Mouse (Mus musculus) hindbrain, embryonic 15.5 days (tissue): ENCODE data around the gene Defb22. TPM values are rescaled to one million over a fixed set of nuclear protein-coding genes. Genes with fewer than 3 reads are reported as not detected.
A peak's percentile ranks its signal among the peaks of the same experiment; 100 is the strongest.

Experiments
- ATAC-seq: fragments of 200-750 bp; cut with Nextera tagmentation; 2 replicates; pipeline ENCODE4 v1.8.0; 2017; ENCODE audit warnings: low read depth, moderate number of reproducible peaks, moderate TSS enrichment; ENCODE audit not compliant: low FRiP score
- H3K27ac ChIP-seq: fragments of 300-500 bp; sonication (generic); replicated peaks from 2 replicates; pipeline ENCODE4 v1.5.1; 2015; ENCODE audit warnings: mild to moderate bottlenecking, inconsistent platforms
- H3K27me3 ChIP-seq: fragments of 300-500 bp; sonication (generic); 2 replicates; pipeline ENCODE4 v1.6.1; 2015; ENCODE audit warnings: control low read depth, inconsistent platforms
- H3K36me3 ChIP-seq: fragments of 300-500 bp; sonication (generic); 2 replicates; pipeline ENCODE4 v1.6.1; 2015; ENCODE audit warnings: control low read depth, inconsistent platforms
- H3K4me1 ChIP-seq: fragments of 300-500 bp; sonication (generic); replicated peaks from 2 replicates; pipeline ENCODE4 v1.6.1; 2015; ENCODE audit warnings: control low read depth, inconsistent platforms
- H3K4me2 ChIP-seq: fragments of 300-500 bp; sonication (generic); 2 replicates; pipeline ENCODE4 v1.6.1; 2015; ENCODE audit warnings: moderate library complexity, mild to moderate bottlenecking, inconsistent platforms
- H3K4me3 ChIP-seq: fragments of 300-500 bp; sonication (generic); 2 replicates; pipeline ENCODE4 v1.5.1; 2015; ENCODE audit warnings: mild to moderate bottlenecking, inconsistent platforms
- H3K9ac ChIP-seq: fragments of 300-500 bp; sonication (generic); 2 replicates; pipeline ENCODE4 v1.6.1; 2015; ENCODE audit warnings: inconsistent platforms
- H3K9me3 ChIP-seq: fragments of 300-500 bp; sonication (generic); 2 replicates; pipeline ENCODE4 v1.6.1; 2016; ENCODE audit warnings: control low read depth, inconsistent platforms
- WGBS: fragments of 180-500 bp; shearing (Covaris S2); methylation state at CpG from one replicate; pipeline ENCODE4 v1.1.7; 2015; 5-methylcytosine and 5-hydroxymethylcytosine counted together
- polyA plus RNA-seq: library from polyadenylated mRNA; unstranded; fragments of >200 nt; fragmentation: Nextera tagmentation; extraction: Ambion mirVana; gene quantifications from 2 replicates; pipeline ENCODE4 v1.2.1, GENCODE M21; 2015

Defb22 gene
- polyA plus RNA-seq, 1 experiment from 2014 or later, result not detected

- H3K27me3 ChIP-seq, result no peaks in the 10 kb centered on the region
- no peaks in the 10 kb centered on the region for H3K36me3 ChIP-seq
- H3K4me2 ChIP-seq, result no peak overlapping the region
- no peaks in the 10 kb centered on the region for H3K9me3 ChIP-seq
- H3K4me1 ChIP-seq, result no peaks in the 10 kb centered on the region
- no peak overlapping the region for H3K9ac ChIP-seq
- no peak for ATAC-seq
- H3K27ac ChIP-seq, result no peak overlapping the region
- no peak overlapping the region for H3K4me3 ChIP-seq
- 27% methylated on average over 3 of the region's 3 CpGs for WGBS
Measured at GRCm38 (mm10) chr2:152472434-152472833, 17.5 kb downstream of the Defb22 start.

DNA sequence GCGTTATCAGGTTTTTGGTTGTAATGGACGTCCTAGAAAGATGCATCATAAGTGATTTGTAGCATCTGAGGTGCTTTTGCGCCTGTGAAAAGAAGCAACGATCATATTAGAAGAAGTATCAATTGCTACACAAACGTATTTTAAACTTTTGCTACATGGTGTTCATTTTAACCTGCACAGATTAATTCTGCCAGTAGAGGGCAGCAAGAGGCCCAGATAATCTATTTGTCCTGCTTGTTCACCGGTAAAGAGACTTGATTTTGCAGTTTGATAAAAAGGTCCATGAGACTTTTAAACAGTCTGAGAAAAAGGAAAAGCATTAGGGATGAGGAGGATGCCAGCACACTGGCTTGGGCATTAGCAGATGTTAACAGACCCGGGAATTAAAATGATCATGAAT lies 19.0 kb downstream of the Defb22 start:
- WGBS, result 32% methylated on average over 7 of the region's 7 CpGs
- H3K4me3 ChIP-seq, result no peak overlapping the region
- H3K4me2 ChIP-seq, result no peak overlapping the region
- no peak overlapping the region for H3K27ac ChIP-seq
- no peaks in the 10 kb centered on the region for H3K27me3 ChIP-seq
- no peaks in the 10 kb centered on the region for H3K9me3 ChIP-seq
- H3K9ac ChIP-seq, result no peak overlapping the region
- ATAC-seq, result no peak
- no peaks in the 10 kb centered on the region for H3K4me1 ChIP-seq
- no peaks in the 10 kb centered on the region for H3K36me3 ChIP-seq

- H3K9me3 ChIP-seq, result no peaks in the 10 kb centered on the region
- no peaks in the 10 kb centered on the region for H3K27me3 ChIP-seq
- H3K4me1 ChIP-seq, result no peaks in the 10 kb centered on the region
- H3K4me2 ChIP-seq, result no peak within 1 kb of the TSS
- no peak within 1 kb of the TSS for H3K4me3 ChIP-seq
- no peak for ATAC-seq
- H3K27ac ChIP-seq, result no peak within 1 kb of the TSS
- H3K9ac ChIP-seq, result no peak within 1 kb of the TSS
- 91% methylated on average over 3 of the region's 3 CpGs for WGBS
- H3K36me3 ChIP-seq, result no peaks in the 10 kb centered on the region
Measured at GRCm38 (mm10) chr2:152464570-152465150, 25.3 kb downstream of the Defb22 start, which contains the start of gene Defb23. Gene Defb23, minus strand, starts transcription at chr2:152464620.

GRCm38 (mm10) chr2:152459241-152459640 lies 30.7 kb downstream of the Defb22 start:
- WGBS, result 59% methylated on average over 13 of the region's 13 CpGs
- no peaks in the 10 kb centered on the region for H3K27me3 ChIP-seq
- no peak overlapping the region for H3K4me3 ChIP-seq
- no peaks in the 10 kb centered on the region for H3K4me1 ChIP-seq
- H3K27ac ChIP-seq, result no peak overlapping the region
- H3K9ac ChIP-seq, result no peak overlapping the region
- no peaks in the 10 kb centered on the region for H3K36me3 ChIP-seq
- H3K4me2 ChIP-seq, result no peak overlapping the region
- no peak for ATAC-seq
- no peaks in the 10 kb centered on the region for H3K9me3 ChIP-seq

- Histone ChIP-seq H3K4me1 (no peaks in the 10 kb centered on the region), H3K36me3 (no peaks in the 10 kb centered on the region), H3K27ac (no peak overlapping the region), H3K4me2 (no peak overlapping the region), H3K9me3 (no peaks in the 10 kb centered on the region), H3K9ac (no peak overlapping the region), H3K4me3 (no peak overlapping the region), H3K27me3 (no peaks in the 10 kb centered on the region)
- 76% methylated on average over 4 of the region's 4 CpGs for WGBS
- ATAC-seq, result peak; percentile 27; the same call in 1 of the 2 replicates
Measured at GRCm38 (mm10) chr2:152452101-152452781, 37.7 kb downstream of the Defb22 start.

DNA sequence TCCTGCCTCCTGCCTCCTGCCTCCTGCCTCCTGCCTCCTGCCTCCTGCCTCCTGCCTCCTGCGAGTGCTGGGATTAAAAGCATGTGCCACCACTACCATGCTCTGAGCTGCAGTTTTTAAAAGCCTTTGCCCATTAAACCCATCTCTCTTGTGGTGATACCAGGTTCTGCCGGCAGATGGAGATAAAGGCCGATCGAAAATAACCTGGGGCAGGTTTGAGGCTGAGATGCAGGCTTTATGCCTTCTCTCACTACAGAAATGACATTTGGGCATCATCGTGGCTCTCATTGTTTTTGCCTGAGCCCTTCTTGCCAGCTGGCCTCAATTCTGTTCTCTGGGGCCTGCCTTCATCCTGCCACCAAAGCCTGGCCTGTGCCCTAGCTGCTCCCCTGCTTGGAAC lies 39.7 kb downstream of the Defb22 start:
- no peak for ATAC-seq
- H3K9ac ChIP-seq, result no peak overlapping the region
- WGBS, result 1% methylated on average over 5 of the region's 5 CpGs

GRCm38 (mm10) chr2:152447461-152447860 lies 42.5 kb downstream of the Defb22 start:
- ATAC-seq, result no peak
- Histone ChIP-seq H3K27ac (no peak overlapping the region), H3K9ac (no peak overlapping the region), H3K4me2 (no peak overlapping the region), H3K27me3 (no peaks in the 10 kb centered on the region), H3K36me3 (no peaks in the 10 kb centered on the region), H3K4me3 (no peak overlapping the region), H3K4me1 (no peaks in the 10 kb centered on the region), H3K9me3 (no peaks in the 10 kb centered on the region)
- WGBS, result 47% methylated on average over 5 of the region's 5 CpGs

More for the DNA sequence above, 39.7 kb downstream of the Defb22 start:
- Histone ChIP-seq H3K27me3 (no peaks in the 10 kb centered on the region), H3K36me3 (no peaks in the 10 kb centered on the region), H3K9me3 (no peaks in the 10 kb centered on the region), H3K27ac (no peak overlapping the region), H3K4me1 (no peaks in the 10 kb centered on the region), H3K4me3 (no peak overlapping the region), H3K4me2 (no peak overlapping the region)

GRCm38 (mm10) chr2:152446642-152447041 lies 43.3 kb downstream of the Defb22 start:
- Histone ChIP-seq H3K36me3 (no peaks in the 10 kb centered on the region), H3K9me3 (no peaks in the 10 kb centered on the region), H3K4me2 (no peak overlapping the region), H3K4me3 (no peak overlapping the region), H3K27ac (no peak overlapping the region), H3K4me1 (no peaks in the 10 kb centered on the region), H3K27me3 (no peaks in the 10 kb centered on the region), H3K9ac (no peak overlapping the region)
- WGBS, result 69% methylated on average over 2 of the region's 2 CpGs
- no peak for ATAC-seq

DNA sequence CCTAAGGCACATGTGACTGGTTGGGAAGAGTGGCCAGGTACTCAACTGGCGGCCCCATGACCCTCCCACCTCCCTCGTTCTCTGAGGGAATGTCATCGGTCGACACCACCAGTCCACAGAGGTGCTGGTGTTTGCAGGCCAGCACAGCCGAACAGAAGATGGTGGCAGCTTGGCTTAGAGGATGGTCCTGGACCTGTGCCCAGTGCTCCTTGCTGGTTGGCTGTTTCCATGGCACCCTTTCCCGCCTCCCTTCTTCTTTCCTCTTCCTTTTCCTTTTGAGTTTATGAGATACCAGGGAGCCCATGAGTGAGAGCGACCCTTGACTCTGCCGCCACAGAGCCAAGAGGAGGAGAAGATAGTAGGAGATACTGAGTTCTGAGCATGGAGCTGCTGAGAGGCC lies 46.7 kb downstream of the Defb22 start:
- Histone ChIP-seq H3K4me3 (no peak overlapping the region), H3K9ac (no peak overlapping the region), H3K4me2 (no peak overlapping the region), H3K9me3 (no peaks in the 10 kb centered on the region), H3K36me3 (no peaks in the 10 kb centered on the region), H3K4me1 (no peaks in the 10 kb centered on the region), H3K27ac (no peak overlapping the region), H3K27me3 (no peaks in the 10 kb centered on the region)
- 79% methylated on average over 7 of the region's 8 CpGs for WGBS
- ATAC-seq, result no peak

DNA sequence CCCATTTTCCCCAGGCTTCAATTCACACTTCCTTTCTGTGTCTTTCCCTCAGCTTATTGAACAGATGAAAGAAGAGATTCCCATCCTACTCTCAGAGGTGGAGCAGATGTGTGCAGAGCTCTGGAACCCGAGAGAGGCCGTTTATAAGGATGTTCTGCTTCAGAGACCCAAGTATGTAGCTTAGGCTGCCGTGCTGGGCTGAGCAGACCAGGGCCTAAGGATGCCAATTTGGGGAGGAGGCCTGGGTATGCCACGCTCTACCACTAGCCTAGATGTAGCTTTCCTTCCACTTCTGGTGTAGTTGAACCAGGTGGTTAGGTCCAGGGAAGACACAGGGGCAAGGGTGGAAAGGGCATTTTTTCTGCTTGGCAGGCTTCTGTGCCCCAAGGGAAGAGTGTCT lies 47.6 kb downstream of the Defb22 start:
- Histone ChIP-seq H3K9ac (no peak overlapping the region), H3K4me3 (no peak overlapping the region), H3K27me3 (no peaks in the 10 kb centered on the region), H3K36me3 (no peaks in the 10 kb centered on the region), H3K27ac (no peak overlapping the region), H3K9me3 (no peaks in the 10 kb centered on the region), H3K4me2 (no peak overlapping the region), H3K4me1 (peaks cover 1% of the 10 kb centered on the region)
- no peak for ATAC-seq
- WGBS, result 49% methylated on average over 4 of the region's 4 CpGs

GRCm38 (mm10) chr2:152439833-152440232 lies 50.1 kb downstream of the Defb22 start:
- H3K4me1 ChIP-seq, result peaks cover 12% of the 10 kb centered on the region
- H3K4me3 ChIP-seq, result no peak overlapping the region
- H3K27ac ChIP-seq, result no peak overlapping the region
- H3K9ac ChIP-seq, result no peak overlapping the region
- no peaks in the 10 kb centered on the region for H3K27me3 ChIP-seq
- H3K4me2 ChIP-seq, result no peak overlapping the region
- no peak for ATAC-seq
- no peaks in the 10 kb centered on the region for H3K9me3 ChIP-seq
- 87% methylated on average over 2 of the region's 2 CpGs for WGBS
- H3K36me3 ChIP-seq, result no peaks in the 10 kb centered on the region

DNA sequence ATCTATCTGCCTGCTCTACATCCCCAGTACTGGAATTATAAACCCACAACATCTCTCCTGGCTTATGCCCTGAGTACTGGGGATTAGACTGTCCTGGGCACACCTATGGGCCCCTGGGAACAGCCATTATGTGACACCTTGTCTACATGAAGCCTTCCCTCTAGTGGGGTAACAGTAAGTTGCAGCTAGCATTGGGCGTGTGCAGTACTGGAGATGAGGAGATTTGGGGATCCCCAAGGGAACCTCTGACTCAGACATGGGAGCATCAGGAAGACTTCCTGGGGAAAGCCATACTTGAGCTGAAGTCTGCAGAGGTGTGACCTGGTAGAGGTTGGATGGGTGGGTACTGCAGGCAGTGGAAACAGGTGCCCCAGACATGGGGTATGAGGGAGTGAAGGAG lies 51.0 kb downstream of the Defb22 start:
- H3K4me1 ChIP-seq, result peaks cover 12% of the 10 kb centered on the region
- no peak for ATAC-seq
- H3K36me3 ChIP-seq, result no peaks in the 10 kb centered on the region
- WGBS, result 68% methylated on average over 1 of the region's 1 CpGs
- no peaks in the 10 kb centered on the region for H3K9me3 ChIP-seq
- no peak overlapping the region for H3K9ac ChIP-seq
- no peak overlapping the region for H3K27ac ChIP-seq
- H3K4me2 ChIP-seq, result no peak overlapping the region
- H3K27me3 ChIP-seq, result no peaks in the 10 kb centered on the region
- no peak overlapping the region for H3K4me3 ChIP-seq
